Mouse (Mus musculus) heart, postnatal 0 days (tissue): ENCODE results near the gene Olfr1002.
"Not testable (repeated sequence)": the region's sequence is repeated elsewhere in the genome, so short reads cannot be mapped to it uniquely, and the experiment has no call there.

Experiments
- CTCF ChIP-seq: IDR thresholded peaks from 2 replicates; pipeline ENCODE4 v1.5.1; 2016; ENCODE audit warnings: antibody characterized with exemption, control low read depth, low read depth
- EP300 ChIP-seq: IDR thresholded peaks from 2 replicates; pipeline ENCODE4 v1.6.1; 2016; ENCODE audit warnings: antibody characterized with exemption, low read depth

- not testable (repeated sequence) for TF ChIP-seq EP300, CTCF
Observed at GRCm38 (mm10) chr2:85664355-85664754, 13.9 kb upstream of the Olfr1002 start, which contains the start of gene Olfr154.
